In the genomic region with DNA sequence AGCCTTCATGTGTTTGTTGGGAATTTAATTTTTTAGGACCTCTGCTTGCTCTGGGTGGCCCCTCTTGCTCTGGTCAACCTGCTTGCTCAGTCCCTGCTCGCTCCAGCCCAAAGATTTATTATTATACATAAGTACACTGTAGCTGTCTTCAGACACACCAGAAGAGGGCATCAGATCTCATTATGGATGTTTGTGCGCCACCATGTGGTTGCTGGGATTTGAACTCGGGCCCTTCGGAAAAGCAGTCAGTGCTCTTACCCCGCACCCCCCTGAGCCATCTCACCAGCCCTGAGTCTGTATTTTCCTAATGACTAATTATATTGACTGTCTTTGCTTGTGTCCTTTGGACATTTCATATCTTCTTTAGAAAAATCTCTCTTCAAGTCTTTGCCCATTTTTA, we compare ENCODE assay signal across 23 mouse cellular contexts. TPM values are rescaled to one million over a fixed set of nuclear protein-coding genes. Genes with fewer than 3 reads are reported as not detected.
DNase-seq lines count a peak whose midpoint lies in the region; ATAC-seq and TF ChIP-seq lines count a peak whose summit lies in the region.
"Had no signal": no experiment of that assay in that cellular context is flagged by ENCODE, and none has a peak within 500 bp of the region (broad histone marks: within the 10 kb centered on the region; RNA-seq: fewer than 3 reads in every experiment).

No protein-coding gene starts in this region.

- TF ChIP-seq CTCF in heart, adult 2 months (IDR thresholded peaks at IDR 0.05), result peak; percentile 22; the same call in 1 of the 2 replicates
- peak; percentile 22; the same call in 1 of the 2 replicates for TF ChIP-seq CTCF in liver, embryonic 14.5 days (IDR thresholded peaks at IDR 0.05; ENCODE audit: low read depth)
- TF ChIP-seq CTCF in small intestine, adult 2 months (IDR thresholded peaks at IDR 0.05; ENCODE audit: extremely low read depth, insufficient read length, insufficient replicate concordance, low read depth, low read length), result peak; percentile 14; the same call in 1 of the 2 replicates

- intact Hi-C loops in heart, adult 2 months (cut with DNase I), result no loop called here
- intact Hi-C loops in heart, postnatal 25 days (cut with DNase I), result no loop called here

- TF ChIP-seq POLR2A in heart, adult 2 months (IDR thresholded peaks at IDR 0.05; ENCODE audit: insufficient read depth, low read depth, low read length), result no peak
- TF ChIP-seq POLR2A in small intestine, adult 2 months (IDR thresholded peaks at IDR 0.05; ENCODE audit: low read depth, low read length), result no peak

- DNase-seq in heart, adult 2 months, result no peak
- no peak for DNase-seq in heart, postnatal 25 days (ENCODE audit: low spot score)
- DNase-seq in liver, embryonic 14.5 days (ENCODE audit: low read depth in 3 of 3, low spot score in 3 of 3), result no peak
- no peak for DNase-seq in liver, embryonic 11.5 days (ENCODE audit: low spot score)
- DNase-seq in thymus, postnatal 25 days, result peak; percentile 3
- DNase-seq in thymus, postnatal 14 days, result no peak
- no peak for DNase-seq in right cerebral cortex, postnatal 4 days
- DNase-seq: adrenal gland, adult 8-10 months; cerebellum, adult 11 months; cerebellum, adult 8-10 months; cerebellum, postnatal 14 days; embryo, embryonic 11 days; gastrocnemius, postnatal 14 days; heart, postnatal 36 days had no signal

- 74% methylated on average over 5 of the region's 5 CpGs for WGBS in heart, adult 2 months
- WGBS in liver, embryonic 14.5 days (ENCODE audit: insufficient replicate concordance), result 59% methylated on average over 5 of the region's 5 CpGs
- 69% methylated on average over 5 of the region's 5 CpGs for WGBS in liver, embryonic 11.5 days
- WGBS in small intestine, adult 2 months, result 75% methylated on average over 5 of the region's 5 CpGs

- no peak overlapping the region for H3K27ac ChIP-seq in heart, adult 2 months
- H3K27ac ChIP-seq in liver, embryonic 14.5 days, result no peak overlapping the region
- no peak overlapping the region for H3K27ac ChIP-seq in liver, embryonic 11.5 days (ENCODE audit: low read depth, low read length)
- no peak overlapping the region for H3K27ac ChIP-seq in small intestine, adult 2 months (ENCODE audit: insufficient read depth, low read depth, low read length)
- H3K27ac ChIP-seq: embryonic facial prominence, embryonic 15.5 days; forebrain, embryonic 10.5 days; forebrain, embryonic 15.5 days; hindbrain, embryonic 15.5 days had no signal

- no peak for ATAC-seq in liver, embryonic 14.5 days (ENCODE audit: insufficient read depth)
- ATAC-seq in liver, embryonic 11.5 days (replicated peaks; ENCODE audit: low FRiP score), result no peak
- ATAC-seq: forebrain, embryonic 15.5 days had no signal

- no peak overlapping the region for H3K4me3 ChIP-seq in heart, adult 2 months
- H3K4me3 ChIP-seq in liver, embryonic 14.5 days (ENCODE audit: insufficient read depth in 1 of 2, low read depth in 2 of 2, low read length in 2 of 2), result no peak overlapping the region
- H3K4me3 ChIP-seq in liver, embryonic 11.5 days (ENCODE audit: low read depth, low read length), result no peak overlapping the region
- H3K4me3 ChIP-seq in small intestine, adult 2 months (ENCODE audit: low read depth, low read length), result no peak overlapping the region
- H3K4me3 ChIP-seq: embryonic facial prominence, embryonic 15.5 days; erythroblast, embryonic 14.5 days; forebrain, embryonic 10.5 days; forebrain, embryonic 15.5 days; heart, embryonic 12.5 days; hindbrain, embryonic 15.5 days had no signal

- TF ChIP-seq EP300 in heart, adult 2 months (IDR thresholded peaks at IDR 0.05; ENCODE audit: insufficient read depth, low read depth, low read length), result no peak
- TF ChIP-seq EP300 in liver, embryonic 14.5 days (IDR thresholded peaks at IDR 0.05; ENCODE audit: low read depth), result no peak

- H3K4me2 ChIP-seq in liver, embryonic 14.5 days (ENCODE audit: low read depth), result no peak overlapping the region
- H3K4me2 ChIP-seq in liver, embryonic 11.5 days, result no peak overlapping the region
- H3K4me2 ChIP-seq: embryonic facial prominence, embryonic 15.5 days; forebrain, embryonic 15.5 days; heart, embryonic 12.5 days; hindbrain, embryonic 15.5 days had no signal

- H3K9ac ChIP-seq in heart, adult 2 months (ENCODE audit: low read depth, low read length), result no peak overlapping the region
- H3K9ac ChIP-seq in liver, embryonic 14.5 days (replicated peaks), result no peak overlapping the region
- no peak overlapping the region for H3K9ac ChIP-seq in liver, embryonic 11.5 days (ENCODE audit: low read depth, low read length)
- H3K9ac ChIP-seq: embryonic facial prominence, embryonic 15.5 days; forebrain, embryonic 15.5 days; heart, embryonic 12.5 days; hindbrain, embryonic 15.5 days had no signal

- H3K79me2 ChIP-seq in heart, adult 2 months (replicated peaks; ENCODE audit: control insufficient read depth, insufficient read depth, low read length), result no peaks in the 10 kb centered on the region

- H3K4me1 ChIP-seq in heart, adult 2 months (ENCODE audit: control insufficient read depth, insufficient read depth, low read length), result no peaks in the 10 kb centered on the region
- peaks cover 0 to 5% of the 10 kb centered on the region in 2 experiments; a peak in 1 of 4 replicates for H3K4me1 ChIP-seq in liver, embryonic 14.5 days (replicated peaks; ENCODE audit: control insufficient read depth in 2 of 2, insufficient read depth in 2 of 2, low read length in 1 of 2)
- no peaks in the 10 kb centered on the region; the same call in 1 of the 2 replicates for H3K4me1 ChIP-seq in liver, embryonic 11.5 days (replicated peaks; ENCODE audit: control insufficient read depth, insufficient read depth, low read length)
- peaks cover 5% of the 10 kb centered on the region; the same call in 1 of the 2 replicates for H3K4me1 ChIP-seq in small intestine, adult 2 months (ENCODE audit: control insufficient read depth, insufficient read depth, insufficient read length, low read length)
- H3K4me1 ChIP-seq: embryonic facial prominence, embryonic 15.5 days; forebrain, embryonic 10.5 days; forebrain, embryonic 15.5 days; heart, embryonic 12.5 days; hindbrain, embryonic 15.5 days had no signal

- H3K9me3 ChIP-seq in liver, embryonic 14.5 days (ENCODE audit: control insufficient read depth, low read length), result no peaks in the 10 kb centered on the region
- H3K9me3 ChIP-seq in liver, embryonic 11.5 days (ENCODE audit: control insufficient read depth, low read length), result no peaks in the 10 kb centered on the region
- H3K9me3 ChIP-seq: embryonic facial prominence, embryonic 15.5 days; forebrain, embryonic 10.5 days; forebrain, embryonic 15.5 days; heart, embryonic 12.5 days; hindbrain, embryonic 15.5 days had no signal

- H3K36me3 ChIP-seq in heart, adult 2 months (ENCODE audit: control insufficient read depth, insufficient read depth, low read length), result no peaks in the 10 kb centered on the region
- H3K36me3 ChIP-seq in liver, embryonic 14.5 days (replicated peaks; ENCODE audit: control insufficient read depth, insufficient read depth, low read depth), result no peaks in the 10 kb centered on the region
- H3K36me3 ChIP-seq in liver, embryonic 11.5 days (ENCODE audit: control insufficient read depth, insufficient read depth, low read length), result no peaks in the 10 kb centered on the region
- no peaks in the 10 kb centered on the region for H3K36me3 ChIP-seq in small intestine, adult 2 months (ENCODE audit: control insufficient read depth, insufficient read depth, low read length)
- H3K36me3 ChIP-seq: embryonic facial prominence, embryonic 15.5 days; forebrain, embryonic 10.5 days; forebrain, embryonic 15.5 days; heart, embryonic 12.5 days; hindbrain, embryonic 15.5 days had no signal

- H3K27me3 ChIP-seq in heart, adult 2 months (ENCODE audit: control insufficient read depth, insufficient read depth, low read length), result no peaks in the 10 kb centered on the region
- H3K27me3 ChIP-seq in liver, embryonic 14.5 days (ENCODE audit: control insufficient read depth, insufficient read depth, low read length), result no peaks in the 10 kb centered on the region
- no peaks in the 10 kb centered on the region; the same call in 1 of the 2 replicates for H3K27me3 ChIP-seq in liver, embryonic 11.5 days (replicated peaks; ENCODE audit: control insufficient read depth, insufficient read depth, low read length)
- no peaks in the 10 kb centered on the region for H3K27me3 ChIP-seq in small intestine, adult 2 months (ENCODE audit: control insufficient read depth, insufficient read depth, low read length)
- H3K27me3 ChIP-seq: embryonic facial prominence, embryonic 15.5 days; forebrain, embryonic 15.5 days; heart, embryonic 12.5 days; hindbrain, embryonic 15.5 days had no signal

RNA-seq across cellular contexts. Expression of gene Ano7, which starts 5.4 kb away (rescaled TPM):
- total RNA-seq in heart, adult 2 months (2021), result not detected
- 0.04 TPM in 1 of 2 replicates, not detected in the other for polyA plus RNA-seq in heart, adult 2 months (2012; rRNA removed)
- not detected for total RNA-seq in heart, postnatal 25 days (2021)
- polyA plus RNA-seq in liver, embryonic 14.5 days (2012; rRNA removed), result 0.11 and 0.13 TPM in 2 replicates
- 0.14 TPM in 1 of 2 replicates, not detected in the other for polyA plus RNA-seq in liver, embryonic 14.5 days (2014; fragmentation: Nextera tagmentation; extraction: Ambion mirVana)
- polyA plus RNA-seq in liver, embryonic 11.5 days (2014; fragmentation: Nextera tagmentation; extraction: Ambion mirVana), result 0.22 and 0.23 TPM in 2 replicates
- polyA plus RNA-seq in small intestine, adult 2 months (2012; rRNA removed), result 30.2 and 41.4 TPM in 2 replicates
- total RNA-seq: adrenal gland, adult 8-10 months; adrenal gland, postnatal 36 days; gastrocnemius, postnatal 14 days; heart, adult 8-10 months; heart, postnatal 36 days had no signal
- polyA plus RNA-seq: erythroblast, embryonic 14.5 days had no signal

RNA-seq across cellular contexts. Expression of gene Pask, which starts 35.8 kb away (rescaled TPM):
- total RNA-seq in heart, adult 2 months (2021), result under 1 TPM; 0.10 to 0.27 TPM
- 0.39 and 1.00 TPM in 2 replicates for polyA plus RNA-seq in heart, adult 2 months (2012; rRNA removed)
- 1 to 10 TPM in 1 of 2 experiments, under 1 TPM in 1; 0.39 to 1.2 TPM for total RNA-seq in heart, postnatal 25 days (2021)
- 5.1 and 6.3 TPM in 2 replicates for polyA plus RNA-seq in liver, embryonic 14.5 days (2012; rRNA removed)
- 5.4 and 6.1 TPM in 2 replicates for polyA plus RNA-seq in liver, embryonic 14.5 days (2014; fragmentation: Nextera tagmentation; extraction: Ambion mirVana)
- 13.9 and 14.0 TPM in 2 replicates for polyA plus RNA-seq in liver, embryonic 11.5 days (2014; fragmentation: Nextera tagmentation; extraction: Ambion mirVana)
- 0.62 and 1.6 TPM in 2 replicates for polyA plus RNA-seq in small intestine, adult 2 months (2012; rRNA removed)

RNA-seq across cellular contexts. Expression of gene Ppp1r7, which starts 36.5 kb away (rescaled TPM):
- total RNA-seq in heart, adult 2 months (2021), result 10 to 100 TPM; 22.7 to 24.1 TPM
- 2.9 and 4.2 TPM in 2 replicates for polyA plus RNA-seq in heart, adult 2 months (2012; rRNA removed)
- 10 to 100 TPM; 23.4 to 29.2 TPM for total RNA-seq in heart, postnatal 25 days (2021)
- polyA plus RNA-seq in liver, embryonic 14.5 days (2012; rRNA removed), result 3.1 and 6.9 TPM in 2 replicates
- polyA plus RNA-seq in liver, embryonic 14.5 days (2014; fragmentation: Nextera tagmentation; extraction: Ambion mirVana), result 33.2 and 33.8 TPM in 2 replicates
- polyA plus RNA-seq in liver, embryonic 11.5 days (2014; fragmentation: Nextera tagmentation; extraction: Ambion mirVana), result 63.9 and 79.9 TPM in 2 replicates
- 1.2 and 2.6 TPM in 2 replicates for polyA plus RNA-seq in small intestine, adult 2 months (2012; rRNA removed)

Comparison
In these comparisons a context has a peak if more than half of its experiments do, and no peak if none do; other contexts are left out.
1. RNA of gene Ano7, which starts 5.4 kb away (polyA plus RNA-seq): 30.2 to 41.4 TPM in small intestine, adult 2 months; 0.22 to 0.23 TPM in liver, embryonic 11.5 days, 0.11 to 0.14 TPM in liver, embryonic 14.5 days and 0.04 TPM in heart, adult 2 months; every median in the first group is over 10 times any median in the second.
2. Peak in every context shown above with its lines, with median percentiles within 50 percentile points of each other: CTCF ChIP-seq.